In genomic region chr1:170582341-170582740, GRCm38 (mm10) we compare ENCODE assay signal across 21 mouse cellular contexts.
"Had no signal": no experiment of that assay in that cellular context is flagged by ENCODE, and none has a peak within 500 bp of the region (broad histone marks: within the 10 kb centered on the region; RNA-seq: fewer than 3 reads in every experiment).

No protein-coding gene starts in this region.

- H3K9me3 ChIP-seq: liver, embryonic 15.5 days; lung, embryonic 15.5 days; midbrain, embryonic 13.5 days; midbrain, embryonic 15.5 days; neural tube, embryonic 15.5 days had no signal

- H3K36me3 ChIP-seq: lung, embryonic 15.5 days had no signal

- DNase-seq: liver, postnatal 0 days; lung, adult 2 months; lung, postnatal 14 days; lung, postnatal 36 days; retina, postnatal 1 day; right cerebral cortex, adult 18-20 months; right cerebral cortex, postnatal 25 days; right cerebral cortex, postnatal 4 days; spleen, adult 18-20 months; thymus, adult 2 months; thymus, postnatal 25 days; thymus, postnatal 4 days had no signal

- ATAC-seq: liver, postnatal 0 days; lung, postnatal 0 days; midbrain, embryonic 13.5 days; midbrain, embryonic 15.5 days had no signal

- H3K4me1 ChIP-seq: midbrain, embryonic 13.5 days; midbrain, embryonic 15.5 days had no signal

- H3K27me3 ChIP-seq: lung, embryonic 15.5 days; megakaryocyte, embryonic 14.5 days; midbrain, embryonic 13.5 days; midbrain, embryonic 15.5 days; neural tube, embryonic 13.5 days; neural tube, embryonic 15.5 days had no signal

- H3K27ac ChIP-seq: liver, embryonic 15.5 days; lung, embryonic 15.5 days; macrophage; midbrain, embryonic 13.5 days; midbrain, embryonic 15.5 days; neural tube, embryonic 13.5 days; neural tube, embryonic 15.5 days had no signal

- H3K4me3 ChIP-seq: liver, embryonic 15.5 days; lung, embryonic 15.5 days; megakaryocyte, embryonic 14.5 days; midbrain, embryonic 13.5 days; midbrain, embryonic 15.5 days; neural tube, embryonic 13.5 days; neural tube, embryonic 15.5 days had no signal
